Mouse (Mus musculus) heart, adult 8-10 months (tissue): ENCODE results near the gene Tspan3. TPM values are rescaled to one million over a fixed set of nuclear protein-coding genes. Genes with fewer than 3 reads are reported as not detected.

Experiments
- DNase-seq: peaks from one replicate; pipeline ENCODE4 v3.0.0; 2022; ENCODE audit warnings: low spot score
- total RNA-seq, 4 experiments: library from RNA; stranded (reverse); gene quantifications; 2 replicates each; pipeline ENCODE4 v1.2.4; 2022

Tspan3 gene
- total RNA-seq, 4 experiments from 2014 or later, result 189 to 223 (median 201) TPM

DNA sequence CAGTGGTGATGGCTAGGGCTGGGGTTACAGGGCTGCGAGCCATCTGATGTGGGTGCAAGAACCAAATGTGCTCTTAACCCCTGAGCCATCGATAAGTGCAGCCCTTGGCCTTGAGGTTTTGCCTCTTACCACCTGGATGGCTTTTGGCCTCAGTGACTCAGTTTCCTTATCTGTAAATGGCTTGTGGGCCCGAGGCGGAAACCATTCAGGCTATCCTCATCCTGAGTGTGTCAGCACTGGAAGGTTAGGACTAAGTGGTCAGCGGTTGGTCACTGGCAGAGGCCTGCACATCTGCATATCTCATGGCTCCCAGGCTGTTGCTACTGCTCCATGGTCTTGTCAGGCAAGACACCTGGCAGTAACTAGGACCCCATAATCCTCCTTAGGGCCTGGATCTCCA lies 47.2 kb downstream of the Tspan3 start:
- no peak for DNase-seq

DNA sequence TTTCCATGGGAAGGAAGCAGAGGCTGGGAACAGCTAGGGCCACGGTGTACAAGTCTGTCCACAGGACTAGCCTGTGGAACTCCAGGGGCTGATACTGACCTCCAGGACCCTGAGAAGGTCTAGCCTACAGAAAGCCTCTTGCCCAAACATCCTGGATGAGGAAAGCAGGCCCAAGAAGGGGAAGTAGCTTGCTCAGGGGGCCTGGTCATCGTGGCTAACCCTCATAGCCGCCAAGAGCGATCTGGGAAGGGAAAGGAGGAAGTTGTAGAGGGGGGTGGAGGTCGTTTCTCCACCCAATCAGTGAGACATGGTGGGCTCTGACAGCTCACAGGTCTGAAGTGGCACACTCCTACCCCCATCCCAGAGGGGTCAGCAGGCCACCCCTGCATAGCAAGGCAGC lies 57.1 kb downstream of the Tspan3 start:
- no peak for DNase-seq

DNA sequence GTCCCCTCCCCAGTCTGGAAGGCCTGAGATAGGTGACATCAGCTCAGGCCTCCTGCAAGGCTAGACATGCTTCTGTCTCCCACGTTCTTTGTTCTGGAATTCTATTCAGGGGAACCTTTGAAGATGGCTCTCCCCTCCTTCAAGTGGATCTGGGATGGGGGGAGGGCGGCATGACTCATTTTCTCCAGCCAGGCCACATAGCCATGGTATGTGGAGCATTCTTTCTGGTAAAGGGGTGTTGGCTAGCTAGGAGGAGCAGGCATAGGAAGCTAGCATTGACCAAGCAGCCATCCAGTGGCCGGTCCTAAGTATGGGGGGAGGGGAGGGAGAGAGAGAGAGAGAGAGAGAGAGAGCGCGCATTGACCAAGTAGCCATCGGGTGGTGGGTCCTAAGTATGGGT lies 57.8 kb downstream of the Tspan3 start:
- DNase-seq, result no peak

DNA sequence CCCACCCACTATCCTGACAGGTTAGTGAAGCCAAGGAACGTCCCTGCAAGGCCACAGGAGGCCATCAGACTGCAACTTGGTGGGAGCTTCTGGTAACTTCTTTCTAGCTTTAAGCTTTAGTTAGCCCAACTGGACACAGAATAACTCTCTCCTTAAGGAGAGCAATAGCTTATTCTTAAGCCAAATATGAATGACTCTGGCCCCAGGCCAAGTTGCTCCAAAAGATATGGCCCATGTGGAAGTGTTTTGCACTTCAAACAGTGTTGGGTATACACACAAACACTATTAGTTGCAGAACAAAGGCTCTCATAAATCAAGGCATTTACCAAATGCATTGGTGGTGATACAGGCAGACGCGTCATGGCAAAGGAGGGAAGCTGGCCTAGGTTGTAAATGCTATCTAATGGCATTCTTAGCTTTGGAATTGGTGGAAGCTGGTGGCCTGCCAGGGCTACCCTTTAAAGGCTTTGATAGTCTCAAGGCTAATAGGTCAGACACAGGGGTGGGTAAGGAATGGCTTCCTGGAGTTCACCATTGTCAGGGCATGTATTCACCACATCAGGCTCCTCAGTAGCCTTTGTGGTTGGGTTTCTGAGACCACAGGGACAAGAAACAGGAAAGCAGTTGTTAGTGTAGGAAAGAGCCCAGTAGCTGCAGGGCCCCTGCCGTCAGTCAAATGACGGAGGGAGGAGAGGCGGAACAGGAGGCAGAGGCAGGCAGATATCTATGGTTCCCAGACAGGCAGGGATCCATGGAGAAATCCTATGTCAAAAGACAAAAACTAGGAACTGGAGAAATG lies 58.8 kb downstream of the Tspan3 start:
- no peak for DNase-seq

DNA sequence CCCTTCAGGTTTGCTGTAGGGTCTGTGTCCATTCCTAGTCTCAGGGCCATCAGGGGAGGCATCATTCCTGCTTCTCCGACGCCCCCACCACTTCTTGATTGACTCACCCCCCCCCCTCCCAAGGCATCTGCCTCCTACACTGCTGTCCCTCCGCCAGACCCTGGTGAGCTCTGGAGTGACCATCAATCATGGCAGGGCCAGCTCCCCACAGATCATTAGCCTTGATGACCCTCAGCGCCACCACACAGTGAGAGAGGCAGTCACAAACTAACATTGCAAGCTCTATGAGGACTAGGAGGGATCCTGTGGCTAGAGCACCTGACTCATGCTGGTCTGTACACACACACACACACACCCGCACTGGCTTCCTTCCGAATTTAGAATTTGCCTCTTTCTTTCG lies 60.4 kb downstream of the Tspan3 start:
- no peak for DNase-seq

DNA sequence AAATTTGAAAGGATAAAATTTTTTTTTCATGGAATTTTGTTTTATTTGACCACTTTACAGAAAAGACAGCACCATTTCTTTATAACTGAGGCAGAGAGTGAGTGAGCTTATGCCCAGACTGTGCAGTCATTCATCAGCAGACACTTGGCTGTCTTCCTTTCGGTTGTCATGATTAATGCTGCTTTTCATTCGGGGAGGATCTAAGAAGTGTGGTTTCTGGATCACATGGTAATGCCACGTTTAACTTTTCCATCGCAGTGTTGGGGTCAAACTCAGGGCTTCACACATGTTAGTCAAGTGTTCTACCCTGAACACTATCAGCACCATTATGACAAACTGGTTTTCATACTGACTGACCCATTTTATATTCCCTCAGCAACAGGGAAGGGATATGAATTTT lies 64.3 kb downstream of the Tspan3 start:
- no peak for DNase-seq

DNA sequence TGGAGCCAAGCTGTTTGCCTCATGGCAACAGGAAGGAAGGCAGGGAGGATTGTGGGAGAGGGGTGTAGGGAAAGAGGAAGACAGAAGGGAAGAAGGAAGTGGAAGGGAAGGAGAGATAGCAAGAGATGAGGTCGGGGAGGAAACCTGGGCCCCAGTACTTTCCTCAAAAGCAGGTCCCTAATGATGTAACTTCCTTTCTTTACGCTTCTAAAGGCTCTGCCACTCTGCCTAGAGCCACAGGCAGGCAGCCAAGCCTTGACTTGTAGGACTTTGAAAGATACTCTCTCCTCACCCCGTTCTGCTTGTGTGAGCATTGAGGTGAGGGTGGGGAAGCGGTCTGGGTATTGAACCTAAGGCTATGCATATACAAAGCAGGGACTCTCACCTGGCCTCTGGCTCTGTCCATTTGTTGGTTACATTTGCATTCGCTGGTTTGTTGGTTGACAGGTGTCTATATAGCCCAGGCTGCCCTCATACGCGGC lies 65.2 kb downstream of the Tspan3 start:
- DNase-seq, result no peak

DNA sequence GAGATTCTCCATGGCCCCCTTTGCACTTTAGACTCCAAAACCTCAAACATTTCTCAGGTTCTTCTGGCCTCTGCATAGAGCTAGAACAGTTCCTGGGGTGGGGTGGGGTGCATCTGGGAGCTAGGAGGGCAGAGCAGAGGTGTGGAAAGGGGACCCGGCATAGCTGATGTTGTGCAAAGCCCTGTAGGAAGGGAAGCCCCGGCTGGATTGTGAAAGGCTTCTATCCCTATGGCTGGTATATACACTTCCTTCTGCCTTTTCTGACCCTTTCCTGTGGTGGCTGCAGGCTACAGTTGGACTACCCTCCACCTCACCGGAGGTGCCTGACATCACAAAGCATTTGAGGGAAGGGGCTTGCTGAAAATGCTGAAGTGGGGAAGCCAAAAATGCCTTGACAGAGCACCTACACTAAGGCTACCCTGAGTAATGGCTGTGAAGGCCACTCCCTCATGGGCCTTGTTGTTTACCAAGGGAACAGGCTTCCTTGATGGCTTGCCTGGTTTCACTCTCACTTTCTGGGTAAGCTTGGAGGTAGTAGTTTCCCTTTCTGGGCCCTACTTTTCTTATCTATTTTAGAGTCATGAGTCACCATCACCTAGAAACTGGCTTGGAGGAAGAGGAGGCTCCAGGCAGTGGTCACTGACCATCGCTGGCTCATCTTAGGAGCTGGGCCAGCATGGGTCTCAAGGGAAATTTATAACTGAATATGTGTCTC lies 67.5 kb downstream of the Tspan3 start:
- no peak for DNase-seq

DNA sequence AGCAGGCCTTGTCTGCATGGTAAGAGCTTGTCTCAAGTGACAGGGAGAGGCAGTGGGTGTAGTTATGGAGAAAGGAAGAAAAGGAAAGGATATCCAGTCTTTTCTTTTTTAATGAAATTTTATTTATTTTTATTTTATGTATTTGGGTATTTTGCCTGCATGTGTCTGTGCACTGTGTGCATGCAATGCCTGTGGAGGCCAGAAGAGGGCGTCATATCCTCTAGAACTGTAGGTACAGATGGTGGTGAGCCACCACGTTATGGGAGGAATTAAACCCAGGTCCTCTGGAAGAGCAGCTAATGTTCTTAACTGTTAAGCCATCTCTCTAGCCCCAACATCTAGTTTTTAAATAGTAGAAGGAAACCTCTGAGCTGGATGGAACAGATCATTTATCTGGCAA lies 73.2 kb downstream of the Tspan3 start:
- DNase-seq, result no peak

DNA sequence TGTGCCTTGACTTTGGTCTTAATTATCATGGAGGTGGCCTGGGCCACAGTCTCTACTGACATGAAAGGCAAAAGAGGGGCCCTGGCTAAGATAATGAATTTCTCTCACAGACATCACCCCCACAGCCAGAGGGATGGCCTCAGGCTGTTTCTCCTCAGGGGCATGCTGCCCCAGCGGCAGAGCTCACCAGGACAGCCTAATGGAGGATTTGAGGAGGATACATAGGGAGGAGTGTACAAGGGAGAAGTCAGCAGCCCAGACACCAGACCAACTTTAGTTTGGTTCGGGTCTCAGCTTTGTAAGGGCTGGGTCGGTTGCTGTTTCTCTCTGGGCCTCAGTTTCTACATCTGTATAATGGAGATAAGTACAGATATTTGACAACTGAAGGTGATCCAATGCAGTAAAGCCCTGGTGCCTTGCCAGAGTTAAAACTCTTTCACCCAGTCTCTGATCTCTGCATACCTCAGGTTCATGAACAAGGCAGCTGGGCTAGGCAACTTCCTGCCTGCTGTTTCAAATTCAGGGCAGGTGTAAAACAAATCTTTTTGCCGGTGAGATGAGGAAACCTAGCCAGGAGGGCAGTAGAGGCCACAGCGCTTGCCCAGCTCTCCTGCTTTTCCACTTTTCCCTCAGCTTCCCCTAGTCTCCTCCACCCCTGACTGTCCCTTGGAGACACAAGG lies 74.6 kb downstream of the Tspan3 start:
- DNase-seq, result no peak

DNA sequence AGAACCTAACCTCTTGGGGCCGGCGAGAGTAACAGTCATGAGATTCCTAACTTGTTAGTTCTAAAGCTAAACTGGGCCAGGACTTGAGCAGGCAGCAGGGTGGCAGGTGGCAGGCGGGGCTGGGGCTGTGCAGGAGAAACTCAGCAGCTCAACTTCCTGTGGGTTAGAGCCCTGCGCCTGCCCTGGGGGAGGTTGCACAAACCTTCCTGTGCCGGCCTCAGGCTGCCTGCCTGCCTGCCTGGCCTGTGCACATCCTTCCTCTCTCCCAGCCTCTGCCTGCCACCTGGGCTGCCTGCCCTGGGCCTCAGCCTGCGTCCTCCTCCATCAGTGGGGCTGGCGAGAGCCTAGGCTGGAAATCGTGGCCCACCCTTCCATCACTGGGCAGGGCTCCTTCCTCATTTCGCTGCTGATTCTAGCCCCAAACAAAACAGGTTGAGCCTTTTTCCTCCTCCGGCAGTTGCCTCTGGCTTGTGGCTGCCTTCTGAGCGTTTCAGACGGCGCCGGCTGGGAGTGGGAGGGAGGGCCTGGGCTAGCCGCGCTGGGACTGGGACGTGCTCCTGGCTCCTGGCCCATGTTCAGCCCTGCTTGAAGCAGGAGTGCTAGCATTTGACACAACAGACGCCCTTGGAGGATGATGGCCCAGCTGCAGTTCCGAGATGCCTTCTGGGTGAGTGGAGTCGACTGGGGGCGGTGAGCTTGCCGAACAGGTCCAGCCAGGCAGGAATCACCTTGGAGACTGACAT lies 75.3 kb downstream of the Tspan3 start, which contains the start of gene Pstpip1:
Gene Pstpip1, plus strand, starts transcription at position 185 of the 743 bp plus-strand sequence.
- peak; percentile 63 for DNase-seq

DNA sequence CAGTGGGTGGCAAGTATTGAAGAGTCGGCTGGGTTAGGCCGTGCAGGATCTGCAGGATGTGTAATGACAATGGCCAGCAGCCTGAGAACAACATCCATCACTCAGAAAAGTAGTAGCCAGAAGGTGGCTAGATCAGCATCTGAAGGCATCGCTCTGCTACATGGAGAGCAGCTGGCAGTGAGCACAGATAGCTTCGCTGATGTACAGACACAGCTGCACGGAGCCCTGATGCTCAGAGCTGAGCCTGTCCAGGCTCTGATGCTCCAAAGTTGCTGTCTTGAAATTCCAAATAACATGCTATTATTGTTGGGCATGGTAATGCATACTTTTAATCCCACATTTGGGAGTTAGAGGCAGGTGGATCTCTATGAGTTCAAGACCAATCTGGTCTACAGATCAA lies 78.8 kb downstream of the Tspan3 start:
- no peak for DNase-seq

Other genes with a start within 250 kb of the Tspan3 start
- 10 to 100 TPM; 17.3 to 20.1 (median 18.1) TPM for gene Scaper, start 227.4 kb downstream of the Tspan3 start, total RNA-seq
- gene 4930563M21Rik, start 154.9 kb downstream of the Tspan3 start, total RNA-seq, result not detected
- 10 to 100 TPM; 30.5 to 33.8 (median 31.8) TPM for gene Rcn2, start 123.6 kb downstream of the Tspan3 start, total RNA-seq
- gene Pstpip1, start 75.5 kb downstream of the Tspan3 start, total RNA-seq, result 1 to 10 TPM in 3 of 4 experiments, under 1 TPM in 1; 0.97 to 2.0 (median 1.1) TPM